Mouse (Mus musculus) heart, postnatal 0 days (tissue): ENCODE data around the gene Cd300lf. TPM values are rescaled to one million over a fixed set of nuclear protein-coding genes. Genes with fewer than 3 reads are reported as not detected.

Source experiments
- ATAC-seq: fragments of 200-750 bp; cut with Nextera tagmentation; 2 replicates; pipeline ENCODE4 v1.8.0; 2017; ENCODE audit warnings: low read depth, moderate number of reproducible peaks, moderate library complexity; ENCODE audit not compliant: insufficient read depth
- DNase-seq: peaks from one replicate; pipeline ENCODE4 v3.0.0-alpha.2; 2016; ENCODE audit warnings: low spot score
- H3K27ac ChIP-seq: fragments of 300-500 bp; sonication (generic); 2 replicates; pipeline ENCODE4 v1.5.1; 2014; ENCODE audit warnings: low read depth, mild to moderate bottlenecking
- H3K27me3 ChIP-seq: fragments of 300-500 bp; sonication (generic); 2 replicates; pipeline ENCODE4 v1.6.1; 2014; ENCODE audit warnings: low read length, mixed read lengths; ENCODE audit not compliant: control insufficient read depth, insufficient read depth
- H3K36me3 ChIP-seq: fragments of 300-500 bp; sonication (generic); replicated peaks from 2 replicates; pipeline ENCODE4 v1.6.1; 2014; ENCODE audit warnings: low read length, mixed read lengths; ENCODE audit not compliant: control insufficient read depth, insufficient read depth
- H3K4me1 ChIP-seq: fragments of 300-500 bp; sonication (generic); 2 replicates; pipeline ENCODE4 v1.6.1; 2014; ENCODE audit warnings: antibody characterized with exemption; ENCODE audit not compliant: control insufficient read depth, insufficient read depth
- H3K4me2 ChIP-seq: fragments of 300-500 bp; sonication (generic); 2 replicates; pipeline ENCODE4 v1.6.1; 2014; ENCODE audit warnings: low read depth, mild to moderate bottlenecking, low read length, moderate library complexity
- H3K4me3 ChIP-seq: fragments of 300-500 bp; sonication (generic); 2 replicates; pipeline ENCODE4 v1.5.1; 2014; ENCODE audit warnings: low read depth, low read length
- H3K9ac ChIP-seq: fragments of 300-500 bp; sonication (generic); replicated peaks from 2 replicates; pipeline ENCODE4 v1.6.1; 2014; ENCODE audit warnings: low read depth, low read length, mixed read lengths
- H3K9me3 ChIP-seq: fragments of 300-500 bp; sonication (generic); replicated peaks from 2 replicates; pipeline ENCODE4 v1.6.1; 2016; ENCODE audit warnings: low read length; ENCODE audit not compliant: control insufficient read depth
- CTCF ChIP-seq: IDR thresholded peaks from 2 replicates; pipeline ENCODE4 v1.5.1; 2016; ENCODE audit warnings: antibody characterized with exemption, control low read depth, low read depth
- EP300 ChIP-seq: IDR thresholded peaks from 2 replicates; pipeline ENCODE4 v1.6.1; 2016; ENCODE audit warnings: antibody characterized with exemption, low read depth
- WGBS: fragments of 180-500 bp; shearing (Covaris S2); extraction: QIAGEN DNeasy Blood & Tissue Kit; methylation state at CpG from one replicate; pipeline ENCODE4 v1.1.7; 2014; 5-methylcytosine and 5-hydroxymethylcytosine counted together
- polyA plus RNA-seq: library from polyadenylated mRNA; unstranded; fragments of >200 nt; fragmentation: Nextera tagmentation; extraction: Ambion mirVana; gene quantifications from 2 replicates; pipeline ENCODE4 v1.2.1, GENCODE M21; 2015
- total RNA-seq: library from RNA; depleted of rRNA; stranded (reverse); fragments of >200 nt; gene quantifications from 2 replicates; pipeline ENCODE4 v1.2.3, GENCODE M21; 2014; ENCODE audit warnings: low replicate concordance

Cd300lf gene
- total and polyA plus RNA-seq, 2 experiments from 2014 or later = 0.15 to 0.96 TPM

- H3K9ac ChIP-seq = peak overlapping the region; percentile 54
- no peak for TF ChIP-seq CTCF
- peak; percentile 27 for DNase-seq
- under 1% methylated on average over 47 of the region's 47 CpGs for WGBS
- no peaks in the 10 kb centered on the region for H3K9me3 ChIP-seq
- no peaks in the 10 kb centered on the region for H3K36me3 ChIP-seq
- ATAC-seq = 0 out of 2 replicates have a peak, but pooled peaks have one; percentile 10
- peak overlapping the region; percentile 55 for H3K4me3 ChIP-seq
- H3K27ac ChIP-seq = no peak overlapping the region
- peaks cover 13% of the 10 kb centered on the region; the same call in 1 of the 2 replicates for H3K27me3 ChIP-seq
- H3K4me2 ChIP-seq = peak overlapping the region; percentile 70
- H3K4me1 ChIP-seq = 0 out of 2 replicates have a peak, but pooled peaks cover 17% of the 10 kb centered on the region
Measured at GRCm38 (mm10) chr11:115163568-115164150, 29.9 kb upstream of the Cd300lf start.

- Histone ChIP-seq H3K9ac (peak within 1 kb of the TSS; percentile 54), H3K27ac (peak within 1 kb of the TSS; percentile 60), H3K4me1 (0 out of 2 replicates have a peak, but pooled peaks cover 17% of the 10 kb centered on the region), H3K36me3 (no peaks in the 10 kb centered on the region), H3K4me3 (peak within 1 kb of the TSS; percentile 55), H3K9me3 (no peaks in the 10 kb centered on the region), H3K27me3 (peaks cover 13% of the 10 kb centered on the region; the same call in 1 of the 2 replicates), H3K4me2 (peak within 1 kb of the TSS; percentile 70)
- 1% methylated on average over 44 of the region's 47 CpGs for WGBS
- DNase-seq = peak; percentile 95
- TF ChIP-seq EP300 (no peak), CTCF (no peak)
- ATAC-seq = peak; percentile 97
Measured at GRCm38 (mm10) chr11:115162832-115163480, 29.2 kb upstream of the Cd300lf start, which contains the start of gene Slc9a3r1. Gene Slc9a3r1 (plus strand): TSS chr11:115163341.

GRCm38 (mm10) chr11:115162205-115162601 lies 28.4 kb upstream of the Cd300lf start:
- DNase-seq = no peak
- no peak for ATAC-seq
- Histone ChIP-seq H3K9ac (no peak overlapping the region; the same call in 1 of the 2 replicates), H3K9me3 (no peaks in the 10 kb centered on the region), H3K36me3 (no peaks in the 10 kb centered on the region), H3K4me3 (no peak overlapping the region), H3K4me2 (peak overlapping the region; percentile 70), H3K27ac (peak overlapping the region; percentile 60; the same call in 1 of the 2 replicates), H3K4me1 (0 out of 2 replicates have a peak, but pooled peaks cover 17% of the 10 kb centered on the region), H3K27me3 (peaks cover 13% of the 10 kb centered on the region; the same call in 1 of the 2 replicates)
- WGBS = 31% methylated on average over 9 of the region's 9 CpGs
- TF ChIP-seq CTCF (no peak), EP300 (no peak)

- Histone ChIP-seq H3K27me3 (peaks cover 16% of the 10 kb centered on the region), H3K4me2 (peak overlapping the region; percentile 70; the same call in 1 of the 2 replicates), H3K9ac (no peak overlapping the region; the same call in 1 of the 2 replicates), H3K9me3 (no peaks in the 10 kb centered on the region), H3K36me3 (no peaks in the 10 kb centered on the region), H3K4me3 (no peak overlapping the region), H3K27ac (peak overlapping the region; percentile 60; the same call in 1 of the 2 replicates), H3K4me1 (0 out of 2 replicates have a peak, but pooled peaks cover 17% of the 10 kb centered on the region)
- ATAC-seq (no peak), DNase-seq (no peak)
- TF ChIP-seq EP300 = no peak
- TF ChIP-seq CTCF = no peak
- 39% methylated on average over 9 of the region's 9 CpGs for WGBS
Measured at GRCm38 (mm10) chr11:115161578-115162204, 27.9 kb upstream of the Cd300lf start.

GRCm38 (mm10) chr11:115160883-115161577 lies 27.2 kb upstream of the Cd300lf start:
- Histone ChIP-seq H3K4me2 (peak overlapping the region; percentile 6; the same call in 1 of the 2 replicates), H3K27me3 (peaks cover 17% of the 10 kb centered on the region), H3K4me3 (no peak overlapping the region), H3K4me1 (0 out of 2 replicates have a peak, but pooled peaks cover 17% of the 10 kb centered on the region), H3K9me3 (no peaks in the 10 kb centered on the region), H3K9ac (no peak overlapping the region), H3K36me3 (no peaks in the 10 kb centered on the region), H3K27ac (no peak overlapping the region)
- ATAC-seq = no peak
- WGBS = 31% methylated on average over 10 of the region's 10 CpGs
- TF ChIP-seq EP300 (no peak), CTCF (peak; percentile 89)
- DNase-seq = peak; percentile 51
